Mouse (Mus musculus) embryonic facial prominence, embryonic 14.5 days (tissue): ENCODE data around the gene Ube2j1. TPM values are rescaled to one million over a fixed set of nuclear protein-coding genes. Genes with fewer than 3 reads are reported as not detected.

Experiments
- ATAC-seq: fragments of 200-750 bp; cut with Nextera tagmentation; 2 replicates; pipeline ENCODE4 v1.8.0; 2017; ENCODE audit warnings: low read depth, moderate number of reproducible peaks, moderate TSS enrichment
- DNase-seq: peaks from one replicate; pipeline ENCODE4 v3.0.0-alpha.2; 2015; ENCODE audit warnings: low spot score
- H3K27ac ChIP-seq: fragments of 300-500 bp; sonication (generic); replicated peaks from 2 replicates; pipeline ENCODE4 v1.5.1; 2014; ENCODE audit warnings: low read depth, mild to moderate bottlenecking, low read length, moderate library complexity
- H3K27me3 ChIP-seq: fragments of 300-500 bp; sonication (generic); replicated peaks from 2 replicates; pipeline ENCODE4 v1.6.1; 2014; ENCODE audit warnings: low read length; ENCODE audit not compliant: control insufficient read depth, insufficient read depth
- H3K36me3 ChIP-seq: fragments of 300-500 bp; sonication (generic); 2 replicates; pipeline ENCODE4 v1.6.1; 2014; ENCODE audit warnings: low read length, mixed read lengths; ENCODE audit not compliant: control insufficient read depth, insufficient read depth
- H3K4me1 ChIP-seq: fragments of 300-500 bp; sonication (generic); 2 replicates; pipeline ENCODE4 v1.6.1; 2014; ENCODE audit warnings: antibody characterized with exemption, low read length; ENCODE audit not compliant: control insufficient read depth, insufficient read depth
- H3K4me2 ChIP-seq: fragments of 300-500 bp; sonication (generic); 2 replicates; pipeline ENCODE4 v1.6.1; 2014; ENCODE audit warnings: low read depth, mild to moderate bottlenecking, low read length, moderate library complexity, mixed read lengths
- H3K4me3 ChIP-seq: fragments of 300-500 bp; sonication (generic); 2 replicates; pipeline ENCODE4 v1.5.1; 2014; ENCODE audit warnings: low read depth, mild to moderate bottlenecking, low read length
- H3K9ac ChIP-seq: fragments of 300-500 bp; sonication (generic); 2 replicates; pipeline ENCODE4 v1.6.1; 2014; ENCODE audit warnings: low read depth, mild to moderate bottlenecking, low read length, moderate library complexity, mixed read lengths
- H3K9me3 ChIP-seq: fragments of 300-500 bp; sonication (generic); 2 replicates; pipeline ENCODE4 v1.6.1; 2016; ENCODE audit warnings: low read length; ENCODE audit not compliant: control insufficient read depth
- WGBS: fragments of 180-500 bp; shearing (Covaris S2); extraction: QIAGEN DNeasy Blood & Tissue Kit; methylation state at CpG from one replicate; pipeline ENCODE4 v1.1.7; 2014; 5-methylcytosine and 5-hydroxymethylcytosine counted together
- polyA plus RNA-seq: library from polyadenylated mRNA; unstranded; fragments of >200 nt; fragmentation: Nextera tagmentation; extraction: Ambion mirVana; gene quantifications from 2 replicates; pipeline ENCODE4 v1.2.1, GENCODE M21; 2014

Ube2j1 gene
- polyA plus RNA-seq, 1 experiment from 2014 or later: 54.7 TPM

GRCm38 (mm10) chr4:33006844-33007243, 24.4 kb upstream of the Ube2j1 start:
- Histone ChIP-seq H3K27ac (no peak overlapping the region), H3K4me1 (no peaks in the 10 kb centered on the region), H3K36me3 (no peaks in the 10 kb centered on the region), H3K27me3 (no peaks in the 10 kb centered on the region), H3K4me3 (no peak overlapping the region), H3K9ac (no peak overlapping the region), H3K9me3 (no peaks in the 10 kb centered on the region), H3K4me2 (no peak overlapping the region)
- no peak for ATAC-seq
- DNase-seq: no peak
- 90% methylated on average over 11 of the region's 11 CpGs for WGBS

GRCm38 (mm10) chr4:33007443-33008217, 23.6 kb upstream of the Ube2j1 start:
- Histone ChIP-seq H3K36me3 (no peaks in the 10 kb centered on the region), H3K9me3 (no peaks in the 10 kb centered on the region), H3K4me1 (no peaks in the 10 kb centered on the region), H3K4me3 (no peak overlapping the region), H3K27ac (no peak overlapping the region), H3K9ac (no peak overlapping the region), H3K4me2 (no peak overlapping the region), H3K27me3 (no peaks in the 10 kb centered on the region)
- no peak for DNase-seq
- no peak for ATAC-seq
- 85% methylated on average over 9 of the region's 9 CpGs for WGBS

GRCm38 (mm10) chr4:33010078-33010477, 21.1 kb upstream of the Ube2j1 start:
- Histone ChIP-seq H3K9ac (no peak overlapping the region), H3K27ac (no peak overlapping the region), H3K27me3 (no peaks in the 10 kb centered on the region), H3K36me3 (0 out of 2 replicates have a peak, but pooled peaks cover 4% of the 10 kb centered on the region), H3K4me3 (no peak overlapping the region), H3K4me2 (no peak overlapping the region), H3K9me3 (no peaks in the 10 kb centered on the region), H3K4me1 (no peaks in the 10 kb centered on the region)
- ATAC-seq: no peak
- 81% methylated on average over 1 of the region's 1 CpGs for WGBS
- no peak for DNase-seq

GRCm38 (mm10) chr4:33012484-33012883, 18.7 kb upstream of the Ube2j1 start:
- no peaks in the 10 kb centered on the region for H3K9me3 ChIP-seq
- no peaks in the 10 kb centered on the region for H3K27me3 ChIP-seq
- H3K4me3 ChIP-seq: no peak overlapping the region
- H3K27ac ChIP-seq: no peak overlapping the region
- ATAC-seq (no peak), DNase-seq (no peak)
- 82% methylated on average over 4 of the region's 4 CpGs for WGBS
- H3K9ac ChIP-seq: no peak overlapping the region
- H3K4me2 ChIP-seq: no peak overlapping the region
- H3K4me1 ChIP-seq: no peaks in the 10 kb centered on the region
- 0 out of 2 replicates have a peak, but pooled peaks cover 4% of the 10 kb centered on the region for H3K36me3 ChIP-seq

- ATAC-seq (peak; percentile 88), DNase-seq (peak; percentile 90)
- H3K9ac ChIP-seq: no peak overlapping the region
- WGBS: 51% methylated on average over 9 of the region's 9 CpGs
- H3K27me3 ChIP-seq: no peaks in the 10 kb centered on the region
- no peaks in the 10 kb centered on the region for H3K4me1 ChIP-seq
- no peak overlapping the region for H3K4me2 ChIP-seq
- H3K27ac ChIP-seq: no peak overlapping the region
- no peaks in the 10 kb centered on the region for H3K9me3 ChIP-seq
- 0 out of 2 replicates have a peak, but pooled peaks cover 4% of the 10 kb centered on the region for H3K36me3 ChIP-seq
- H3K4me3 ChIP-seq: no peak overlapping the region
Measured at GRCm38 (mm10) chr4:33018361-33018999, 12.7 kb upstream of the Ube2j1 start.

- Histone ChIP-seq H3K4me2 (no peak overlapping the region), H3K4me3 (no peak overlapping the region), H3K9ac (no peak overlapping the region), H3K4me1 (no peaks in the 10 kb centered on the region), H3K27ac (no peak overlapping the region), H3K9me3 (no peaks in the 10 kb centered on the region), H3K36me3 (peaks cover 16% of the 10 kb centered on the region; the same call in 1 of the 2 replicates), H3K27me3 (no peaks in the 10 kb centered on the region)
- DNase-seq: peak; percentile 12
- peak; percentile 47; the same call in 1 of the 2 replicates for ATAC-seq
- WGBS: 73% methylated on average over 8 of the region's 8 CpGs
Measured at GRCm38 (mm10) chr4:33024420-33024819, 6.8 kb upstream of the Ube2j1 start.

- ATAC-seq (no peak), DNase-seq (no peak)
- H3K4me1 ChIP-seq: peaks cover 8% of the 10 kb centered on the region
- H3K9ac ChIP-seq: no peak overlapping the region
- no peak overlapping the region for H3K4me2 ChIP-seq
- H3K9me3 ChIP-seq: no peaks in the 10 kb centered on the region
- H3K36me3 ChIP-seq: peaks cover 16% of the 10 kb centered on the region; the same call in 1 of the 2 replicates
- no peaks in the 10 kb centered on the region for H3K27me3 ChIP-seq
- 80% methylated on average over 7 of the region's 7 CpGs for WGBS
- H3K27ac ChIP-seq: no peak overlapping the region
- H3K4me3 ChIP-seq: no peak overlapping the region
Measured at GRCm38 (mm10) chr4:33029104-33029503, 2.1 kb upstream of the Ube2j1 start.

- Histone ChIP-seq H3K27ac (peak overlapping the region; percentile 94), H3K4me3 (peak overlapping the region; percentile 69), H3K36me3 (peaks cover 22% of the 10 kb centered on the region), H3K27me3 (no peaks in the 10 kb centered on the region), H3K9me3 (peaks cover 4% of the 10 kb centered on the region; the same call in 1 of the 2 replicates), H3K4me2 (peak overlapping the region; percentile 54), H3K4me1 (peaks cover 8% of the 10 kb centered on the region), H3K9ac (peak overlapping the region; percentile 97)
- 2% methylated on average over 45 of the region's 55 CpGs for WGBS
- DNase-seq (peak; percentile 34), ATAC-seq (peak; percentile 82)
Measured at GRCm38 (mm10) chr4:33030264-33031194, 687 bp upstream of the Ube2j1 start.
